Mouse (Mus musculus): ENCODE results near the gene Rbm44.

Rbm44 gene

GRCm38 (mm10) chr1:91211591-91212008 is 66.7 kb downstream of the Rbm44 start:
- no peak for DNase-seq

- DNase-seq = no peak
Observed at GRCm38 (mm10) chr1:91215264-91215663, 70.4 kb downstream of the Rbm44 start.

GRCm38 (mm10) chr1:91215981-91216380 is 71.1 kb downstream of the Rbm44 start:
- DNase-seq = no peak

GRCm38 (mm10) chr1:91216504-91217267 is 71.8 kb downstream of the Rbm44 start:
- DNase-seq = peak; percentile 39 to 46

GRCm38 (mm10) chr1:91219641-91220321 is 74.9 kb downstream of the Rbm44 start:
- DNase-seq = no peak

- peak in 1 of 2 experiments; percentile 22 for DNase-seq
Observed at GRCm38 (mm10) chr1:91220322-91220672, 75.4 kb downstream of the Rbm44 start.

Data from spleen, adult 18-20 months (tissue).